Mouse (Mus musculus): Measurements from ENCODE around the gene Bbs9.

- no peak for TF ChIP-seq ETS1 (conservative IDR thresholded peaks at IDR 0.05; ENCODE audit: low read depth, low read length)
- no peak for TF ChIP-seq HCFC1 (IDR thresholded peaks at IDR 0.05; ENCODE audit: low read depth, low read length)
- TF ChIP-seq CTCF (conservative IDR thresholded peaks at IDR 0.05 in 1 of 2, IDR thresholded peaks at IDR 0.05 in 1 of 2; ENCODE audit: low read depth in 2 of 2, low read length in 2 of 2), result no peak
- no peak for TF ChIP-seq EP300 (IDR thresholded peaks at IDR 0.05; ENCODE audit: low read length)
- TF ChIP-seq SMC3 (IDR thresholded peaks at IDR 0.05; ENCODE audit: low read depth, low read length), result no peak
- no peak for TF ChIP-seq ZC3H11A (IDR thresholded peaks at IDR 0.05; ENCODE audit: low read depth, low read length)
- no peak for TF ChIP-seq POLR2A (IDR thresholded peaks at IDR 0.05; ENCODE audit: low read depth, low read length)
- TF ChIP-seq MAFK (IDR thresholded peaks at IDR 0.05; ENCODE audit: insufficient replicate concordance, low read length), result no peak
- no peak for TF ChIP-seq ZKSCAN1 (IDR thresholded peaks at IDR 0.05; ENCODE audit: borderline replicate concordance, low read depth, low read length)
Observed at GRCm38 (mm10) chr9:22683786-22684185, 208.3 kb downstream of the Bbs9 start.
